Mouse (Mus musculus): ENCODE data around the gene Cblc. TPM values are rescaled to one million over a fixed set of nuclear protein-coding genes. Genes with fewer than 3 reads are reported as not detected.

Gene Cblc
- polyA plus RNA-seq (2012; ENCODE audit: insufficient read depth, insufficient read length, missing spikeins), result not detected in 2 replicates

GRCm38 (mm10) chr7:19796697-19797588, at the start of gene Cblc:
Cblc (minus strand) TSS chr7:19796809.
- TF ChIP-seq CTCF (IDR thresholded peaks at IDR 0.05; ENCODE audit: low read depth, low read length) (peak; percentile 78), POLR2A (IDR thresholded peaks at IDR 0.05; ENCODE audit: borderline replicate concordance, low read depth, low read length) (no peak)
- H3K4me1 ChIP-seq (ENCODE audit: control insufficient read depth, insufficient read depth, low read length), result peaks cover 7% of the 10 kb centered on the region
- peak within 1 kb of the TSS; percentile 29 for H3K4me3 ChIP-seq (ENCODE audit: insufficient read depth, low read length)
- H3K27ac ChIP-seq (ENCODE audit: insufficient read depth, low read depth, low read length), result no peak within 1 kb of the TSS

DNA sequence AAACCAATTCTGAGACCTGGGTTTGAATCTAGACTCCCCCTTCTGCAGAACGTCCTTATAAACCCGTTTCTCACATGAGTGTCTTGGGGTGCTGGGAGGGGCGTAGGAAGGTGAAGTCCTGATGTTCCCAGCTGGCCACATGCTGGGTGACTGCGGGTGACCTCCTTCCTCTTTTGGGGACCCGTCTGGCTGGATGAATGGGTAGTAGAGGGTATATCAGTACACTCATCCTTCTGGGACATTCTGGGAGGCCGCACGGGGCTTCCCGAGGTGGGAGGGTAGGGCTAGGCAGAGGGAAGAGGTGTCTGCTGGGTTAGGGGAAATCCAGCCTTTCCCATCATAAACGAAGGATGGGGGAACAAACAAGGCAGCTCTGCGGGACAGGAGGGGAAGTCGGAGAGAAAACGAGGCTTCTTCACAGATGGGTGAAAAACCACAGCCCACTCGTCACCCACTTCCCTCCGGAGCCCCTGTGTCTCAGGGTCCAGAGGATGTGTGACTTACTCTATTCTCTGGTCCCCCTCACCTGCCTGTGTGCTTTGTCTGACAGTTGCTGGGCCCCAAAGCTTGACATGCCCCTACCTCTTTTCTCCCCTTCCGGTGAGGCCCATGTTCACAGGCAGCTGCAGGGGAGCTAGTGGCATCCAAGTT, 48.0 kb upstream of the Cblc start:
- Histone ChIP-seq H3K27ac (ENCODE audit: insufficient read depth, low read depth, low read length) (peak overlapping the region; percentile 23; the same call in 1 of the 2 replicates), H3K4me3 (ENCODE audit: insufficient read depth, low read length) (no peak overlapping the region), H3K4me1 (ENCODE audit: control insufficient read depth, insufficient read depth, low read length) (peaks cover 35% of the 10 kb centered on the region)
- TF ChIP-seq CTCF (IDR thresholded peaks at IDR 0.05; ENCODE audit: low read depth, low read length) (no peak), POLR2A (IDR thresholded peaks at IDR 0.05; ENCODE audit: borderline replicate concordance, low read depth, low read length) (no peak)

- no peak for TF ChIP-seq POLR2A (IDR thresholded peaks at IDR 0.05; ENCODE audit: borderline replicate concordance, low read depth, low read length)
- peak; percentile 79 for TF ChIP-seq CTCF (IDR thresholded peaks at IDR 0.05; ENCODE audit: low read depth, low read length)
- Histone ChIP-seq H3K4me1 (ENCODE audit: control insufficient read depth, insufficient read depth, low read length) (peaks cover 37% of the 10 kb centered on the region), H3K4me3 (ENCODE audit: insufficient read depth, low read length) (no peak overlapping the region), H3K27ac (ENCODE audit: insufficient read depth, low read depth, low read length) (no peak overlapping the region)
Measured at GRCm38 (mm10) chr7:19843561-19843960, 47.0 kb upstream of the Cblc start.

DNA sequence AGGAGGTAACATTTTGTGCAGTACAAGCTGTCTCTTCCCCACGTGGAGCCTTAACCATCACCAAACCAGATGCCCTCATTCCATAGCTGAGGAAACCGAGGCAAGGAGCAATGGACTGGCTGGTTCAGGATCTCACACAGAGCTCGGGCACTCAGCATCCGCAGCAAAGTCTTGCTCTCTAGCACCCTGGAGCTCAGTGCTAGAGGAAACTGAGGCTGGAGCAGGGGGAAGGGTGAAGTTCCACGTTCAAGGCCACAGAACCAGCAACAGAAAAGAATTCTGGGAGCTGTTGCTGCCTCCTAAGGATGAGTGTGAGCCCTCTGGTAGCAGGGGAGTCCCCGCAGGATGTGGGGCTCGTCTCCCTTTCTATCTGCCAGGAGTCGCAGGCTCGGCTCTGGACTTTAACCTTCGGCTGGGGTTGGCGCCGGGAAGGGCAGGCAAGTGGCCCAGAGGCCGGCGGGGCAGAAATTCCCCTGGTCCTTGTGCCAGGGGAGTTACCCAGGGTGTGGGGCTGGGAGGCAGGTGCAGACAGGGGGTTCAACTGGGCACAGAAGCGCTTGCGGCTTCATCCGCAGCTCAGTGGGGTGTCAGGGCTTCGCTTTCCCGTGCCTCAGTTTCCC, 46.4 kb upstream of the Cblc start:
- no peak overlapping the region for H3K4me3 ChIP-seq (ENCODE audit: insufficient read depth, low read length)
- TF ChIP-seq CTCF (IDR thresholded peaks at IDR 0.05; ENCODE audit: low read depth, low read length) (no peak), POLR2A (IDR thresholded peaks at IDR 0.05; ENCODE audit: borderline replicate concordance, low read depth, low read length) (no peak)
- no peak overlapping the region for H3K27ac ChIP-seq (ENCODE audit: insufficient read depth, low read depth, low read length)
- H3K4me1 ChIP-seq (ENCODE audit: control insufficient read depth, insufficient read depth, low read length), result peaks cover 37% of the 10 kb centered on the region

DNA sequence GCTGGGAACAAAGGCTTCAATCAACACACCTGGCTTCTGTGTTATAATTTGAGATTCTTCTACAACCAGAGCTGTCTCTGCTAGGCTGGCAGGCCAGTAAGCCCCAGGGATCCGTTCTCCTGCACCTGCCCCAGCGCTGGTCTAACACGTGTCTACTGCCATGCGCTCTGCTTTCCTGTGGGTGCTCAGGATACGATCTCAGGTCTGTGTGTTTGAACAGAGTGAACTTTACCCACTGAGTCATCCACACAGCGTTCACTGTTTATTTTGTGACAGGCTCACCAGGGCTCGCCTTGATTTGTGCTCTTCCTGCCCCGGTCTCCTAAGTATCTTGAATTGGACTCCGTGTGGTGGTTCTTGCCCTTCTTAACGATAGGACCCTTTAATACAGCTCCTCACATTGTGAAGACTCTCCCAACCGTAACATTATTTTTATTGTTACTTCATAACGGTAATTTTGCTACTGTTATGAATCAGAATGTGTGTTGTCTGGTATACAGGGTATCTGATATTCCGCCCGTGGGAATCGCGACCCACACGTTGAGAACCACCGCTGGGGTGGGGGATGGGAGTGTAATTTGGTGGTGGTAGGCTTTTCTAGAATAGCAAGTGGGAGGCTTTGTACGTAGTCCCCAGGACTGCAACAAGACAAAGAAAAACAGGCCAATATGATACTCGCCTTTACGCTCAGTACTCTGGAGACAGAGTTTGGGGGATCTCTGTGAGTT, 45.2 kb upstream of the Cblc start:
- Histone ChIP-seq H3K4me1 (ENCODE audit: control insufficient read depth, insufficient read depth, low read length) (peaks cover 38% of the 10 kb centered on the region), H3K27ac (ENCODE audit: insufficient read depth, low read depth, low read length) (peak overlapping the region; percentile 10; the same call in 1 of the 2 replicates), H3K4me3 (ENCODE audit: insufficient read depth, low read length) (no peak overlapping the region)
- TF ChIP-seq POLR2A (IDR thresholded peaks at IDR 0.05; ENCODE audit: borderline replicate concordance, low read depth, low read length), result no peak
- TF ChIP-seq CTCF (IDR thresholded peaks at IDR 0.05; ENCODE audit: low read depth, low read length), result no peak

DNA sequence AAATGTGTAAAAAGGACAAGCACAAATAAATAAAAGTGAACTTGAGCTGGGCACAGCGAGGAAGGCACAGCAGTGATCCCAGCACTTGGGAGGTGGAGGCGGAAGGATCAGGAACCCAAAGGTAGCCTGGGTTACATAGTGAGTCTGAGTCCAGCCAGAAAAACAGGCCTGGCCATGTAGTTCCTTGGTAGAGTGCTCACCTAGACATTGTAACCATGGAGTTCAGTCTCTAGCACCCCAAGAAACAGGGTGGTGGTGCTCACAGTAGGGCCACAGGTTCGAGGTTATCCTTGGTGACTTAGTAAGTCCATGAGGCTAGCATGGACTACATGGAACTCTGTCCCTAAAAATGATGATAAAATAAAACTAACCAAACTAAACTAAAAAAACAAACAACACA, 44.3 kb upstream of the Cblc start:
- Histone ChIP-seq H3K27ac (ENCODE audit: insufficient read depth, low read depth, low read length) (no peak overlapping the region), H3K4me3 (ENCODE audit: insufficient read depth, low read length) (no peak overlapping the region), H3K4me1 (ENCODE audit: control insufficient read depth, insufficient read depth, low read length) (peaks cover 40% of the 10 kb centered on the region)
- TF ChIP-seq CTCF (IDR thresholded peaks at IDR 0.05; ENCODE audit: low read depth, low read length) (no peak), POLR2A (IDR thresholded peaks at IDR 0.05; ENCODE audit: borderline replicate concordance, low read depth, low read length) (no peak)

DNA sequence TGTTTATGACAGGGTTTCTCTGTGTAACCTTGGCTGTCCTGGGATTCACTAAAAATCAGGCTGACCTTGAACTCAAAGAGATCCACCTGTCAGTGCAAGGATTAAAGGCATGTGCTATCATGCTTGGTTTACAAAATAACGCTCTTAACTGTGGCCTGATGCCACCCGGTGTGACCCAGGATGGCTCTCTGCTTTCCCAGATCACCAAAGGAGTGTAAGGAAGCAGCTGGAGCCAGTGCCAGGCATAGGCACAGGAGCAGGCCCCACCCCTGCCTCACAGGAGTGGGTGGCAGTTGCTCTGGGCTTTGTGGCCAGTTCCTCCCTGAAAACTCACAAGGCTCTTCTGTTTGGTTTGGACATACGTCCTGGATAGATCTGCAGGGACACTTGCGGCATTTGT, 43.8 kb upstream of the Cblc start:
- H3K4me3 ChIP-seq (ENCODE audit: insufficient read depth, low read length), result no peak overlapping the region
- H3K27ac ChIP-seq (ENCODE audit: insufficient read depth, low read depth, low read length), result no peak overlapping the region
- H3K4me1 ChIP-seq (ENCODE audit: control insufficient read depth, insufficient read depth, low read length), result peaks cover 40% of the 10 kb centered on the region
- TF ChIP-seq CTCF (IDR thresholded peaks at IDR 0.05; ENCODE audit: low read depth, low read length) (no peak), POLR2A (IDR thresholded peaks at IDR 0.05; ENCODE audit: borderline replicate concordance, low read depth, low read length) (no peak)

DNA sequence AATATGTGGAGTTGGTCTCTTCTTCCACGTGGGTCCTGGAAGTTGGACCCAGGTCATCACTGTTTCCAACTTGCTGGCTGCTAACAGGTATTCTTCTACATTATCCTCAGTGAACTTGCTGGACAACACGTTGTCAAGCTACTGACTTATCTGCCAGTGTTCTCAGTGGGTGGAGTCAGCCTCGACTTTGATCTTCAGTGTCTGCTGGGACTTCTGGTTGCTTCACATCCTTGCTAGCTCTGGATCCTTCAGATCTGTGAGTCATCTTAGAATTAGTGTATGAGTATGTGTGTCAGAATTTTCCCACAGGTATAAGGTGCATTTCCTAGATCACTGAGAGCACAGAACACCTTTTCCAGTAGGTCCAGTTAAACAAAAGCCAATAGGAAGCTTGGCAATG, 40.2 kb upstream of the Cblc start:
- H3K4me1 ChIP-seq (ENCODE audit: control insufficient read depth, insufficient read depth, low read length), result peaks cover 32% of the 10 kb centered on the region
- TF ChIP-seq CTCF (IDR thresholded peaks at IDR 0.05; ENCODE audit: low read depth, low read length) (no peak), POLR2A (IDR thresholded peaks at IDR 0.05; ENCODE audit: borderline replicate concordance, low read depth, low read length) (no peak)
- no peak overlapping the region for H3K4me3 ChIP-seq (ENCODE audit: insufficient read depth, low read length)
- H3K27ac ChIP-seq (ENCODE audit: insufficient read depth, low read depth, low read length), result no peak overlapping the region

- TF ChIP-seq POLR2A (IDR thresholded peaks at IDR 0.05; ENCODE audit: borderline replicate concordance, low read depth, low read length) (no peak), CTCF (IDR thresholded peaks at IDR 0.05; ENCODE audit: low read depth, low read length) (no peak)
- no peak overlapping the region for H3K27ac ChIP-seq (ENCODE audit: insufficient read depth, low read depth, low read length)
- no peak overlapping the region for H3K4me3 ChIP-seq (ENCODE audit: insufficient read depth, low read length)
- peaks cover 33% of the 10 kb centered on the region for H3K4me1 ChIP-seq (ENCODE audit: control insufficient read depth, insufficient read depth, low read length)
Measured at GRCm38 (mm10) chr7:19834055-19834454, 37.4 kb upstream of the Cblc start.

Data from bone marrow macrophage, adult 2 months (primary cell).